Mouse (Mus musculus) bone marrow, adult 2 months (tissue): ENCODE results near the gene Cep295. TPM values are rescaled to one million over a fixed set of nuclear protein-coding genes. Genes with fewer than 3 reads are reported as not detected.
A peak's percentile ranks its signal among the peaks of the same experiment; 100 is the strongest.
"Not testable (repeated sequence)": the region's sequence is repeated elsewhere in the genome, so short reads cannot be mapped to it uniquely, and the experiment has no call there.

Source experiments
- H3K27ac ChIP-seq: fragments of 200-500 bp; 2 replicates; pipeline ENCODE4 v1.5.1; 2012; ENCODE audit warnings: low read depth, mild to moderate bottlenecking, control low read depth, inconsistent platforms, low read length; ENCODE audit not compliant: control insufficient read depth, poor library complexity, insufficient read depth
- H3K4me1 ChIP-seq: fragments of 200-500 bp; 2 replicates; pipeline ENCODE4 v1.6.1; 2011; ENCODE audit warnings: low read length; ENCODE audit not compliant: control insufficient read depth, insufficient read depth
- H3K4me3 ChIP-seq: fragments of 200-500 bp; replicated peaks from 2 replicates; pipeline ENCODE3; 2011; ENCODE audit warnings: mild to moderate bottlenecking, low read depth, low read length, control low read depth; ENCODE audit not compliant: control insufficient read depth
- CTCF ChIP-seq: fragments of 200-500 bp; IDR thresholded peaks from 2 replicates; pipeline ENCODE4 v1.5.1; 2011; ENCODE audit warnings: low read length, control low read depth; ENCODE audit not compliant: control insufficient read depth, insufficient read depth
- POLR2A ChIP-seq: fragments of 200-500 bp; IDR thresholded peaks from 2 replicates; pipeline ENCODE4 v1.6.1; 2011; ENCODE audit warnings: low read depth, mild to moderate bottlenecking, control low read depth, low read length, borderline replicate concordance; ENCODE audit not compliant: control insufficient read depth
- WGBS: fragments of 180-500 bp; shearing (Covaris S2); methylation state at CpG from one replicate; pipeline ENCODE4 v1.1.7; 2018; 5-methylcytosine and 5-hydroxymethylcytosine counted together
- polyA plus RNA-seq: library from polyadenylated mRNA; stranded (reverse); fragments of >200 nt; gene quantifications from 2 replicates; pipeline ENCODE4 v1.2.4, GENCODE M21; 2011; ENCODE audit warnings: low replicate concordance; ENCODE audit not compliant: missing spikeins, insufficient read depth, insufficient read length

Cep295 gene
- polyA plus RNA-seq, 1 experiment, result 56.4 TPM

- TF ChIP-seq CTCF (no peak), POLR2A (no peak)
- H3K4me3 ChIP-seq, result peak overlapping the region; percentile 76
- WGBS, result under 1% methylated on average over 9 of the region's 9 CpGs
- no peaks in the 10 kb centered on the region; the same call in 1 of the 2 replicates for H3K4me1 ChIP-seq
- peak overlapping the region; percentile 60; the same call in 1 of the 2 replicates for H3K27ac ChIP-seq
These were observed 588 bp downstream of the Cep295 start for GRCm38 (mm10) chr9:15356916-15357483.

GRCm38 (mm10) chr9:15349925-15350324 is 7.7 kb downstream of the Cep295 start:
- Histone ChIP-seq H3K27ac (no peak overlapping the region), H3K4me3 (no peak overlapping the region), H3K4me1 (no peaks in the 10 kb centered on the region)
- TF ChIP-seq POLR2A, result no peak
- TF ChIP-seq CTCF, result no peak
- 86% methylated on average over 2 of the region's 2 CpGs for WGBS

GRCm38 (mm10) chr9:15337776-15338175 is 19.8 kb downstream of the Cep295 start:
- TF ChIP-seq CTCF, result no peak
- TF ChIP-seq POLR2A, result no peak
- WGBS, result 94% methylated on average over 4 of the region's 4 CpGs
- H3K27ac ChIP-seq, result no peak overlapping the region

GRCm38 (mm10) chr9:15318170-15318742 is 39.3 kb downstream of the Cep295 start:
- Histone ChIP-seq H3K4me1 (no peaks in the 10 kb centered on the region), H3K4me3 (no peak overlapping the region), H3K27ac (no peak overlapping the region)
- WGBS, result 81% methylated on average over 2 of the region's 2 CpGs
- TF ChIP-seq CTCF (no peak), POLR2A (no peak)

More at GRCm38 (mm10) chr9:15337776-15338175, 19.8 kb downstream of the Cep295 start:
- no peaks in the 10 kb centered on the region for H3K4me1 ChIP-seq
- no peak overlapping the region for H3K4me3 ChIP-seq

GRCm38 (mm10) chr9:15317223-15318169 is 40.1 kb downstream of the Cep295 start:
- TF ChIP-seq CTCF, result no peak
- 67% methylated on average over 5 of the region's 5 CpGs for WGBS
- no peak overlapping the region for H3K27ac ChIP-seq
- no peaks in the 10 kb centered on the region for H3K4me1 ChIP-seq
- H3K4me3 ChIP-seq, result no peak overlapping the region

- WGBS, result 81% methylated on average over 2 of the region's 2 CpGs
- not testable (repeated sequence) for H3K4me1 ChIP-seq, H3K4me3 ChIP-seq, H3K27ac ChIP-seq
These were observed 41.3 kb downstream of the Cep295 start for GRCm38 (mm10) chr9:15316296-15316695.

GRCm38 (mm10) chr9:15314619-15315018 is 43.0 kb downstream of the Cep295 start:
- no peak for TF ChIP-seq POLR2A
- TF ChIP-seq CTCF, result no peak
- WGBS, result 83% methylated on average over 1 of the region's 1 CpGs
- no peak overlapping the region for H3K27ac ChIP-seq
- no peak overlapping the region for H3K4me3 ChIP-seq
- H3K4me1 ChIP-seq, result no peaks in the 10 kb centered on the region

GRCm38 (mm10) chr9:15313633-15314032 is 44.0 kb downstream of the Cep295 start:
- H3K27ac ChIP-seq, result no peak overlapping the region
- no peak for TF ChIP-seq CTCF
- no peak for TF ChIP-seq POLR2A
- H3K4me3 ChIP-seq, result no peak overlapping the region
- H3K4me1 ChIP-seq, result no peaks in the 10 kb centered on the region
- 60% methylated on average over 5 of the region's 5 CpGs for WGBS
